Mouse (Mus musculus): ENCODE results near the gene Olfr1509. TPM values are rescaled to one million over a fixed set of nuclear protein-coding genes. Genes with fewer than 3 reads are reported as not detected.

The Olfr1509 gene
- total RNA-seq (2023) = not detected

GRCm38 (mm10) chr14:52442690-52443089, at the start of gene Olfr1509:
Gene Olfr1509, plus strand, starts transcription at chr14:52442990.

GRCm38 (mm10) chr14:52397279-52397678, 45.5 kb upstream of the Olfr1509 start, which contains the start of gene Olfr1511:
Gene Olfr1511, minus strand, starts transcription at chr14:52397379.

GRCm38 (mm10) chr14:52414273-52414672, 28.5 kb upstream of the Olfr1509 start, which contains the start of gene Olfr1510:
Gene Olfr1510, minus strand, starts transcription at chr14:52414373.

GRCm38 (mm10) chr14:52467395-52467794, 24.6 kb downstream of the Olfr1509 start, which contains the start of gene Olfr1508:
Gene Olfr1508, minus strand, starts transcription at chr14:52467495.

GRCm38 (mm10) chr14:52495516-52495915, 52.7 kb downstream of the Olfr1509 start, which contains the start of gene Olfr1507:
Gene Olfr1507, minus strand, starts transcription at chr14:52495749.

Other genes with a start within 250 kb of the Olfr1509 start
- gene Supt16, start 245.6 kb upstream of the Olfr1509 start, total RNA-seq (2023) = 10 to 100 TPM; 62.9 to 63.8 TPM
- 100 to 1,000 TPM in 1 of 2 experiments, 10 to 100 TPM in 1; 89.4 to 100 TPM for gene Chd8, start 185.2 kb upstream of the Olfr1509 start, total RNA-seq (2023)
- 100 to 1,000 TPM in 1 of 2 experiments, 10 to 100 TPM in 1; 93.9 to 102 TPM for gene Tox4, start 163.8 kb upstream of the Olfr1509 start, total RNA-seq (2023)
- 1 to 10 TPM; 2.8 to 3.2 TPM for gene Rab2b, start 163.4 kb upstream of the Olfr1509 start, total RNA-seq (2023)
- gene Mettl3, start 137.9 kb upstream of the Olfr1509 start, total RNA-seq (2023) = 10 to 100 TPM; 21.7 to 23.5 TPM
- under 1 TPM; 0.57 to 0.68 TPM for gene Sall2, start 114.2 kb upstream of the Olfr1509 start, total RNA-seq (2023)
- not detected for gene Olfr1513, start 86.6 kb upstream of the Olfr1509 start, total RNA-seq (2023)
- gene Olfr1512, start 63.8 kb upstream of the Olfr1509 start, total RNA-seq (2023) = not detected
- gene Olfr1511, start 45.6 kb upstream of the Olfr1509 start, total RNA-seq (2023) = not detected
- gene Olfr1510, start 28.6 kb upstream of the Olfr1509 start, total RNA-seq (2023) = not detected
- not detected for gene Olfr1508, start 24.5 kb downstream of the Olfr1509 start, total RNA-seq (2023)
- gene Olfr1507, start 52.8 kb downstream of the Olfr1509 start, total RNA-seq (2023) = not detected